Mouse (Mus musculus): ENCODE measurements around the gene Rgs6.

DNA sequence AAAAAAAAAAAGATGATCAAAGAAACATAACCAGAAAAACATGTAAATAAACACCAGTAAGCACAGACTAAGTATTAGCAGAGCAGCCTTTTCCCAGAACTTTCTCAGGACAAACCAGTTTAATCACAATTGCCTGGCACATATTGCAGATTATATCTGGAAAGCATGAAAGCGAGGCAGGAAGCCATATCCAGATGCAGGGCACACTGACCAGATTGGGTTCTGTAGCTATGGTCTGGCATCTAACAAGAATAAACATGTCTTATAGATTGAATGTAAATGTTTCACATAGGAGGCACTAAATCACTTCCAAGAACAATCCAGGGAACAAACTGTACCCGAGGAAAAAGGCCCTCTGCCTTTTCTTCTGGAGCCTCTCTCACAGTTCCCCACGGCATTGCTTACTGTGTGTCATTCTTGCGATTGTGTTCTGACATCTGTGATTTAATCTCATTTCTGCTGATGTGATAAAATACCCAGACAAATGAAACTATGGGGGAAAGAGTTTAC lies 423.0 kb downstream of the Rgs6 start:
- TF ChIP-seq CTCF (conservative IDR thresholded peaks at IDR 0.05; ENCODE audit: low read length) (no peak), POU5F1 (IDR thresholded peaks at IDR 0.05; ENCODE audit: borderline replicate concordance, low read length) (no peak)

All from E14TG2a.4 (cell line).